Mouse (Mus musculus) limb, embryonic 11.5 days (tissue): ENCODE data around the gene Ubac2. TPM values are rescaled to one million over a fixed set of nuclear protein-coding genes. Genes with fewer than 3 reads are reported as not detected.

Experiments
- ATAC-seq: fragments of 200-750 bp; cut with Nextera tagmentation; 2 replicates; pipeline ENCODE4 v1.8.0; 2017; ENCODE audit warnings: low read depth; ENCODE audit not compliant: insufficient number of reproducible peaks, low FRiP score, low TSS enrichment
- DNase-seq: peaks from one replicate; pipeline ENCODE4 v3.0.0-alpha.2; 2015; ENCODE audit warnings: low spot score
- H3K27ac ChIP-seq: fragments of 300-500 bp; sonication (generic); replicated peaks from 2 replicates; pipeline ENCODE4 v1.5.1; 2014; ENCODE audit warnings: low read depth, mild to moderate bottlenecking, low read length
- H3K27me3 ChIP-seq: fragments of 300-500 bp; sonication (generic); 2 replicates; pipeline ENCODE4 v1.6.1; 2014; ENCODE audit warnings: mild to moderate bottlenecking, low read length, mixed read lengths; ENCODE audit not compliant: control insufficient read depth, insufficient read depth
- H3K36me3 ChIP-seq: fragments of 300-500 bp; sonication (generic); 2 replicates; pipeline ENCODE4 v1.6.1; 2014; ENCODE audit warnings: mild to moderate bottlenecking, low read length, moderate library complexity, mixed read lengths; ENCODE audit not compliant: control insufficient read depth, insufficient read depth
- H3K4me1 ChIP-seq: fragments of 300-500 bp; sonication (generic); 2 replicates; pipeline ENCODE4 v1.6.1; 2014; ENCODE audit warnings: low read length, mixed read lengths; ENCODE audit not compliant: control insufficient read depth, insufficient read depth
- H3K4me2 ChIP-seq: fragments of 300-500 bp; sonication (generic); 2 replicates; pipeline ENCODE4 v1.6.1; 2014; ENCODE audit warnings: low read depth, mild to moderate bottlenecking, moderate library complexity; ENCODE audit not compliant: severe bottlenecking
- H3K4me3 ChIP-seq: fragments of 300-500 bp; sonication (generic); 2 replicates; pipeline ENCODE4 v1.5.1; 2014; ENCODE audit warnings: low read depth, low read length
- H3K9ac ChIP-seq: fragments of 300-500 bp; sonication (generic); 2 replicates; pipeline ENCODE4 v1.6.1; 2014; ENCODE audit warnings: mild to moderate bottlenecking, low read length
- H3K9me3 ChIP-seq: fragments of 300-500 bp; sonication (generic); 2 replicates; pipeline ENCODE4 v1.6.1; 2016; ENCODE audit warnings: low read length; ENCODE audit not compliant: control insufficient read depth
- WGBS: fragments of 180-500 bp; shearing (Covaris S2); extraction: QIAGEN DNeasy Blood & Tissue Kit; methylation state at CpG from one replicate; pipeline ENCODE4 v1.1.7; 2014; 5-methylcytosine and 5-hydroxymethylcytosine counted together
- polyA plus RNA-seq: library from polyadenylated mRNA; unstranded; fragments of >200 nt; fragmentation: Nextera tagmentation; extraction: Ambion mirVana; gene quantifications from 2 replicates; pipeline ENCODE4 v1.2.1, GENCODE M21; 2014

Gene Ubac2
- polyA plus RNA-seq, 1 experiment from 2014 or later = 75.4 TPM

GRCm38 (mm10) chr14:121878859-121879206 lies 413 bp downstream of the Ubac2 start:
- peak overlapping the region; percentile 87 for H3K9ac ChIP-seq
- H3K4me1 ChIP-seq = peaks cover 6% of the 10 kb centered on the region
- ATAC-seq (no peak; the same call in 1 of the 2 replicates), DNase-seq (no peak)
- no peaks in the 10 kb centered on the region for H3K9me3 ChIP-seq
- H3K27ac ChIP-seq = peak overlapping the region; percentile 12; the same call in 1 of the 2 replicates
- no peaks in the 10 kb centered on the region for H3K27me3 ChIP-seq
- H3K36me3 ChIP-seq = no peaks in the 10 kb centered on the region
- under 1% methylated on average over 27 of the region's 27 CpGs for WGBS
- H3K4me2 ChIP-seq = peak overlapping the region; percentile 90
- peak overlapping the region; percentile 98 for H3K4me3 ChIP-seq

DNA sequence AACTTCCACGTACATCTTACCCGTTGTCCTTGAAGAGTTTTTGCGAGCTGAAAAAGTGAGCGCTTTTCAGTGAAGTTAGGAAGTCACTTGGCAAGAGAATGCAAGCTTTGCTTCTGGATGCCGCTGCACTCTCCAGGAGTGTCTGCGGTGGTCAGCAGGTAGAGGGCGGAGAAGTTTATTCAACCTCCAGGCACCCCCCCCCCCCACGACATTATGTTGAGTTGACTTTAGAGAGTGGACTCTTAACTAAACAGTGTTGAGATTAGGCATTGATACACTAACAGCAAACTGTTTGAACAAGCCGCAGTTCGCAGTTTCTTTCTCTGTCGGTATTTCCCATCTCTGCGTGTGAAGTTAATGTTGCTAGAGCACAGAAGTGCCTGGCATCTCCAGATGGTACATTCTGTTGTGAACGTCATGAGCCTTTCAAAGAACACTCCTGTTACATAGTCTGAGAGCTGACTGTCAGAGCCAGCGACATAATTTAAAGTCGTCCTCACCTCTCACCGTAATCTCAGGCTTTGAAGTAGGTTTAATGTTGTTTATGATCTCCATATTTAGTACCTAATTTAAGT lies 933 bp downstream of the Ubac2 start:
- 20% methylated on average over 16 of the region's 16 CpGs for WGBS
- H3K9ac ChIP-seq = peak overlapping the region; percentile 87
- H3K36me3 ChIP-seq = no peaks in the 10 kb centered on the region

GRCm38 (mm10) chr14:121881211-121881610 lies 2.8 kb downstream of the Ubac2 start:
- no peaks in the 10 kb centered on the region for H3K9me3 ChIP-seq
- no peak overlapping the region for H3K4me2 ChIP-seq
- H3K27me3 ChIP-seq = no peaks in the 10 kb centered on the region
- no peak overlapping the region for H3K4me3 ChIP-seq
- no peak overlapping the region for H3K9ac ChIP-seq
- no peak for DNase-seq
- peaks cover 6% of the 10 kb centered on the region for H3K4me1 ChIP-seq
- no peak overlapping the region for H3K27ac ChIP-seq
- no peak for ATAC-seq
- no peaks in the 10 kb centered on the region for H3K36me3 ChIP-seq
- WGBS = 90% methylated on average over 7 of the region's 7 CpGs

More for the DNA sequence above, 933 bp downstream of the Ubac2 start:
- Histone ChIP-seq H3K27ac (no peak overlapping the region), H3K4me3 (peak overlapping the region; percentile 98), H3K4me1 (peaks cover 6% of the 10 kb centered on the region), H3K9me3 (no peaks in the 10 kb centered on the region), H3K27me3 (no peaks in the 10 kb centered on the region), H3K4me2 (peak overlapping the region; percentile 90)
- DNase-seq (no peak), ATAC-seq (no peak)

DNA sequence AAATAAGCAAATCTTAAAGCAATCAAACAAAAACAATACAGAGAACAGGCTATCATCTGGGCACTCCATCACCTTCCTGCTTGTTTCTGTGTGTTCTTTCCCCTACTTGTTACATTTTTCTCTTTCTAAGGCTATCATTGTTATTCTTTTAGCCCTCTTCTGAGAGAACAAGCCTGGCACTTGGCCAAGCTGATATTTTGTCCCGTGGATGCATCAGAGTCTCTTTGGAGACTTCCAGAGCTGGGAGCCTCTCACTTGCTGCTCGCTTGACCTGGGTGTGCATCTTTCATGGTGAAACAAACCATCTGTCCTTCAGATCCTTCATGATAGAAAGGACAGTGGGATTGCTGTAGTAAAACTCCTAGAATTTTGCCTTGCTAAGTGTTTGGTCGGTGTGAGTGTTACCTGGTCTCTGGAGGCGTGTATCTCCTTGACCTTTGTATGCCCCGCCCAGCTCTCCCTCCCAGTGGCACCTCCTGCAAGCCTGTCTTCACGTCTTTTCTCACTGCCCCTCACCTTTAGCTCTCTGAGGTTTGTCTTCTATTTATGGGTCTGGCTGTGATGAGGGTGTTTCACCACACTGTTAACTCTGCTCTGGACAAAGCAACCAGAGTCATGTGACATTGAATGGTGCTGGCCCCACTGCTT lies 5.9 kb downstream of the Ubac2 start:
- Histone ChIP-seq H3K9me3 (no peaks in the 10 kb centered on the region), H3K36me3 (no peaks in the 10 kb centered on the region), H3K27me3 (no peaks in the 10 kb centered on the region), H3K4me2 (no peak overlapping the region), H3K27ac (no peak overlapping the region), H3K4me3 (no peak overlapping the region), H3K9ac (no peak overlapping the region), H3K4me1 (peaks cover 6% of the 10 kb centered on the region)
- ATAC-seq (no peak), DNase-seq (no peak)
- WGBS = 76% methylated on average over 6 of the region's 6 CpGs

DNA sequence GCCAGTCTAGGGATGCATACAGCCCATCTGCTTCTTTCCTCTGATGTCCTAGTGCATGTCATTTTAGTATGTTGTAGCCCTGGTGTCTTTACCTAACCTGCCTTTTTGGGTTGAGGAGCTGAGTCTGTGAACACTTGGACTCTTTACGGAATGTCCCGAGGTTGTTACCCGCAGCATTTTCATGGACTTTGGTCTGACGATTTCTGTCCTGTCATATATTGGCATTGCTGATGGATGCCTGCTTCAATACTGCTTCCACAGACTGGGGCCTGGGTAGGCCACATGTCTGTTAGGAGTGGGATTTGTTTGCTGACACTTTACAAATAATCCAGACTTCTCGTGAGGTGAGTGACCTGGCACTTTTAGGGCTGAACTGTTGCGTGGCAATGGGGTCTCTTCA lies 15.3 kb downstream of the Ubac2 start:
- DNase-seq (no peak), ATAC-seq (no peak)
- H3K4me3 ChIP-seq = no peak overlapping the region
- H3K36me3 ChIP-seq = no peaks in the 10 kb centered on the region
- 80% methylated on average over 6 of the region's 6 CpGs for WGBS
- H3K27ac ChIP-seq = no peak overlapping the region
- H3K4me2 ChIP-seq = no peak overlapping the region
- no peaks in the 10 kb centered on the region for H3K4me1 ChIP-seq
- no peaks in the 10 kb centered on the region for H3K27me3 ChIP-seq
- no peaks in the 10 kb centered on the region for H3K9me3 ChIP-seq
- H3K9ac ChIP-seq = no peak overlapping the region

GRCm38 (mm10) chr14:121894511-121895135 lies 16.2 kb downstream of the Ubac2 start:
- 59% methylated on average over 5 of the region's 5 CpGs for whole genome bisulfite sequencing
- ATAC-seq (no peak), DNase-seq (no peak)
- no peak overlapping the region for H3K9ac ChIP-seq
- no peak overlapping the region for H3K4me3 ChIP-seq
- H3K27ac ChIP-seq = no peak overlapping the region
- H3K4me1 ChIP-seq = no peaks in the 10 kb centered on the region
- no peaks in the 10 kb centered on the region for H3K36me3 ChIP-seq
- no peak overlapping the region for H3K4me2 ChIP-seq
- H3K27me3 ChIP-seq = no peaks in the 10 kb centered on the region
- no peaks in the 10 kb centered on the region for H3K9me3 ChIP-seq

GRCm38 (mm10) chr14:121895316-121895715 lies 16.9 kb downstream of the Ubac2 start:
- no peaks in the 10 kb centered on the region for H3K27me3 ChIP-seq
- no peaks in the 10 kb centered on the region for H3K36me3 ChIP-seq
- ATAC-seq (no peak), DNase-seq (no peak)
- 86% methylated on average over 4 of the region's 4 CpGs for WGBS
- no peak overlapping the region for H3K9ac ChIP-seq
- no peak overlapping the region for H3K4me3 ChIP-seq
- H3K4me1 ChIP-seq = no peaks in the 10 kb centered on the region
- no peaks in the 10 kb centered on the region for H3K9me3 ChIP-seq
- H3K4me2 ChIP-seq = no peak overlapping the region
- H3K27ac ChIP-seq = no peak overlapping the region

- 81% methylated on average over 6 of the region's 6 CpGs for WGBS
- DNase-seq (no peak), ATAC-seq (no peak)
- H3K36me3 ChIP-seq = no peaks in the 10 kb centered on the region
- H3K27ac ChIP-seq = no peak overlapping the region
- no peaks in the 10 kb centered on the region for H3K9me3 ChIP-seq
- H3K4me1 ChIP-seq = no peaks in the 10 kb centered on the region
- H3K9ac ChIP-seq = no peak overlapping the region
- no peak overlapping the region for H3K4me2 ChIP-seq
- H3K27me3 ChIP-seq = no peaks in the 10 kb centered on the region
- H3K4me3 ChIP-seq = no peak overlapping the region
Observed at GRCm38 (mm10) chr14:121896126-121897090, 18.0 kb downstream of the Ubac2 start.
